Mouse (Mus musculus) liver, embryonic 15.5 days (tissue): ENCODE measurements around the gene Rfx7. TPM values are rescaled to one million over a fixed set of nuclear protein-coding genes. Genes with fewer than 3 reads are reported as not detected.
"Not testable (repeated sequence)": the region's sequence is repeated elsewhere in the genome, so short reads cannot be mapped to it uniquely, and the experiment has no call there.

Experiments
- ATAC-seq: fragments of 200-750 bp; cut with Nextera tagmentation; 2 replicates; pipeline ENCODE4 v1.8.0; 2017; ENCODE audit warnings: moderate number of reproducible peaks, mild to moderate bottlenecking, moderate library complexity; ENCODE audit not compliant: insufficient read depth
- H3K27ac ChIP-seq: fragments of 300-500 bp; sonication (generic); replicated peaks from 2 replicates; pipeline ENCODE4 v1.5.1; 2015; ENCODE audit warnings: mild to moderate bottlenecking, inconsistent platforms
- H3K27me3 ChIP-seq: fragments of 300-500 bp; sonication (generic); 2 replicates; pipeline ENCODE4 v1.6.1; 2015; ENCODE audit warnings: mild to moderate bottlenecking, inconsistent platforms
- H3K36me3 ChIP-seq: fragments of 300-500 bp; sonication (generic); replicated peaks from 2 replicates; pipeline ENCODE4 v1.6.1; 2015; ENCODE audit warnings: moderate library complexity, mild to moderate bottlenecking, inconsistent platforms
- H3K4me1 ChIP-seq: fragments of 300-500 bp; sonication (generic); replicated peaks from 2 replicates; pipeline ENCODE4 v1.6.1; 2015; ENCODE audit warnings: inconsistent platforms
- H3K4me2 ChIP-seq: fragments of 300-500 bp; sonication (generic); 2 replicates; pipeline ENCODE4 v1.6.1; 2015; ENCODE audit warnings: moderate library complexity, mild to moderate bottlenecking, inconsistent platforms
- H3K4me3 ChIP-seq: fragments of 300-500 bp; sonication (generic); replicated peaks from 2 replicates; pipeline ENCODE4 v1.5.1; 2015; ENCODE audit warnings: mild to moderate bottlenecking, inconsistent platforms
- H3K9ac ChIP-seq: fragments of 300-500 bp; sonication (generic); 2 replicates; pipeline ENCODE4 v1.6.1; 2015; ENCODE audit warnings: moderate library complexity, mild to moderate bottlenecking, inconsistent platforms
- H3K9me3 ChIP-seq: fragments of 300-500 bp; sonication (generic); replicated peaks from 2 replicates; pipeline ENCODE4 v1.6.1; 2016; ENCODE audit warnings: inconsistent platforms
- WGBS: fragments of 180-500 bp; shearing (Covaris S2); methylation state at CpG from one replicate; pipeline ENCODE4 v1.1.7; 2015; ENCODE audit warnings: mixed read lengths; ENCODE audit not compliant: insufficient replicate concordance; 5-methylcytosine and 5-hydroxymethylcytosine counted together
- microRNA-seq: library from miRNA; unstranded; fragments of <30 nt; microRNA quantifications from one replicate; pipeline ENCODE4, GENCODE M21; 2016
- polyA plus RNA-seq: library from polyadenylated mRNA; unstranded; fragments of >200 nt; fragmentation: Nextera tagmentation; extraction: Ambion mirVana; gene quantifications from 2 replicates; pipeline ENCODE4 v1.2.1, GENCODE M21; 2015

Rfx7 gene
- polyA plus RNA-seq, 1 experiment from 2014 or later, result 2.3 TPM

DNA sequence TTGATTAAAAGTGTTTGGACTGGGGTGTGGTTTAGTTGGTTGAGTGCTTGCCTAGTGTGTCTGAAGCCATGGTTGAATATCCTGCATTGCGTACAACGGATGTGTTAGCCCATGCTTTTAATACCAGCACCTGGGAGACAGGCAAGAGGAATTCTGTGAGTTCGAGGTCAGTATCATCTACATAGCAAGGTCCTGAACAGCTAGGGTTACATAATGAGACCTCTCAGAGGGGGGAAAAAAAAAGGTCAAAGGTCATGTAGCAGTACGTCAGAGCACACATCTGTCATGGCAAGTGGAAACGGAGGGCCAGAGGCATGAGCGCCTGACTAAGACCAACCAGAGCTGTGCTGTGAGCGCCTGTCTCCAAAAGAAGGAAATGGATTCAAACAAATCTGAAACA lies 133.5 kb downstream of the Rfx7 start:
- Histone ChIP-seq H3K4me3 (no peak overlapping the region), H3K4me2 (peak overlapping the region; percentile 93), H3K4me1 (peaks cover 62% of the 10 kb centered on the region), H3K27ac (no peak overlapping the region), H3K36me3 (peaks cover 56% of the 10 kb centered on the region), H3K9me3 (no peaks in the 10 kb centered on the region), H3K9ac (no peak overlapping the region), H3K27me3 (no peaks in the 10 kb centered on the region)
- ATAC-seq, result no peak
- 66% methylated on average over 7 of the region's 7 CpGs for WGBS

DNA sequence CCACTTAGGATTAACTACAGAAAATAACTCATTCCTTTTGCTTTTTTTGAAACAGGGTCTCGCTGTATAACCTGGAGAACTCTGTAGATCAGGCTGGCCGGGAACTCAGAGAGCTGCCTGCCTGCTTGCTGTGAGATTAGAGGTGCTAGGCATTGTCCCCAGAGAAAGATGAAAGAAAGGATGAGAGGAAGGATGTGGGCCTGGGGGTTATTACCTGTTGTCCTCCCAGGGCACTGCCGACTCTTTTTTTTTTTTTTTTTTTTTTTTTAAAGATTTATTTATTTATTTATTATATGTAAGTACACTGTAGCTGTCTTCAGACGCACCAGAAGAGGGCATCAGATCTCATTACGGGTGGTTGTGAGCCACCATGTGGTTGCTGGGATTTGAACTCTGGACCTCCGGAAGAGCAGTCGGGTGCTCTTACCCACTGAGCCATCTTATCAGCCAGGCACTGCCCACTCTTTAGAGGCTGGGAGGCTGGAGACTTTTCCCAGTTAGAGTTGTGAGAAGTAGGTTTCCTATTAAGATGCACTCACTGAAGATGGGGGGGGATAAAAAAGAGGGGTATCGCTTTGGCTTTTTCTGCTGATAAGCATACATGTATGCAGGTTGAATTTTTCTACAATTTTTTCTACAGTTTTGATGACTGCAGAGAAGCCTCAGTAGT lies 134.4 kb downstream of the Rfx7 start:
- not testable (repeated sequence) for H3K4me2 ChIP-seq, H3K27ac ChIP-seq
- H3K4me1 ChIP-seq, result peaks cover 55% of the 10 kb centered on the region

DNA sequence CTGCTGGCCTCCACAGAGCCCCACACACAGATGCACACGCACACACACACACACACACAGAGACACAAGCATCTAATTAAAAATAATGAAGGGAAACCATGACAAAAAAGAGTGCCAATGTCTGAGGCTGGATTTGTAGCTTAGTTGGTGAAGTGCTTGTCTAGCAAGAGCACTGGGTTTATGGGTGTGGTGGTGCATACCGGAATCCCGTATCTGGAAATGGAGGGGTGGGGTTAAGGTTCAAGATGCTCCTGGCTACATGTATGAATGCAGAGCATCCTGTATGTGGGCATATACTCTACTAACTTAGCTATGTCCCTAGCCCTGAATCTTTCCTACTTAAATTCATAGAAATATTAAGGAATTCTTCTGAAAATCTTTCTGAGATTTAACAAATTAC lies 135.1 kb downstream of the Rfx7 start:
- ATAC-seq, result no peak
- H3K36me3 ChIP-seq, result peaks cover 67% of the 10 kb centered on the region
- H3K27ac ChIP-seq, result no peak overlapping the region
- no peak overlapping the region for H3K4me2 ChIP-seq
- WGBS, result 62% methylated on average over 3 of the region's 3 CpGs
- H3K9ac ChIP-seq, result no peak overlapping the region
- peaks cover 50% of the 10 kb centered on the region for H3K4me1 ChIP-seq
- H3K4me3 ChIP-seq, result no peak overlapping the region
- no peaks in the 10 kb centered on the region for H3K9me3 ChIP-seq
- H3K27me3 ChIP-seq, result no peaks in the 10 kb centered on the region

More for the DNA sequence above, 134.4 kb downstream of the Rfx7 start:
- not testable (repeated sequence) for H3K27me3 ChIP-seq, H3K4me3 ChIP-seq, H3K9me3 ChIP-seq, H3K9ac ChIP-seq, ATAC-seq
- H3K36me3 ChIP-seq, result peaks cover 62% of the 10 kb centered on the region
- WGBS, result 55% methylated on average over 7 of the region's 8 CpGs

DNA sequence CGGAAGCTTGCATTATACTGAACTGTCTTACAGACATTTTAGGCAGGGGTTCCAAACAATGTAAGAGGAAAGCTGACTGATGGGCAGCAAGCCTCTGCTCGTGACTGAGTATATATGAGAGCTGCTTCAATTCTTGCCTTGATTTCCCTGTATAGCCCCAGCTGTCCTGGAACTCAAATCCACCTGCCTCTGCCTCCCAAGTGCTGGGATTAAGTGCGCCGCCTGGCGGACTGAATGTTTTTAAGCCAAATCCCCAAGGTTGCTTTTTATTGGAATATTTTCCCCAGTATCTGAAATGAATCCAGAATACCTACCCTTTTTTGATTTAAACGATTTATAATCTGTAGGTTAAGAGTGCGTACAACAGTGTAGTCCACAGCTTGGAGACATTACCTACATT lies 137.3 kb downstream of the Rfx7 start:
- H3K36me3 ChIP-seq, result peaks cover 81% of the 10 kb centered on the region
- no peak overlapping the region for H3K4me3 ChIP-seq
- ATAC-seq, result no peak
- H3K9me3 ChIP-seq, result no peaks in the 10 kb centered on the region
- no peak overlapping the region for H3K9ac ChIP-seq
- H3K4me1 ChIP-seq, result peaks cover 37% of the 10 kb centered on the region
- no peaks in the 10 kb centered on the region for H3K27me3 ChIP-seq
- no peak overlapping the region for H3K4me2 ChIP-seq
- H3K27ac ChIP-seq, result no peak overlapping the region
- 82% methylated on average over 7 of the region's 7 CpGs for WGBS

DNA sequence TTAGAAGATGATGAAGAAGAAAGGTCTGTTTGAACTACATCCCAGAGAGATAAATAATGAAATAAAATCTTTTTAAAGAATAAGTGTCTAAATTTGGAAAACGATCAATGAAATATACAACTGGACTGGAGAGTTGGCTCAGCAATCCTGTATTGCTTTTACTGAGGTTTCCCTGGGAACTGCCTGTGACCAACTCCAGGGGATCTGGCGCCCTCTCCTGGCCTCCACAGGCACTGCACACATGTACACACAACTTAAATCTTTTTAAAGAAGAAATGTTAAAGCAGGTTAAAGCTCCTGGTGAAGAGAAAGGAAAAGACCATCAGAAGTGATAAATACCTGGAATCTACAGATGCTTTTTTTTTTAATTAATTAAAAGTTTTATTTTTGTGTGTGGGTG lies 140.3 kb downstream of the Rfx7 start:
- Histone ChIP-seq H3K4me3 (no peak overlapping the region), H3K4me2 (no peak overlapping the region), H3K36me3 (peaks cover 79% of the 10 kb centered on the region), H3K9ac (no peak overlapping the region), H3K4me1 (peaks cover 9% of the 10 kb centered on the region; the same call in 1 of the 2 replicates), H3K9me3 (no peaks in the 10 kb centered on the region), H3K27ac (no peak overlapping the region), H3K27me3 (no peaks in the 10 kb centered on the region)
- WGBS, result 26% methylated on average over 2 of the region's 2 CpGs
- no peak for ATAC-seq

Small RNA genes within 50 kb of the gene (microRNA-seq; reads per million reads assigned to microRNA genes)
- gene Gm28010, result not detected

Other genes with a start within 250 kb of the Rfx7 start
- gene Mns1, start 94.2 kb upstream of the Rfx7 start, polyA plus RNA-seq, result 78.9 and 85.1 TPM in 2 replicates
- 3.8 and 4.2 TPM in 2 replicates for gene Tex9, start 40.0 kb upstream of the Rfx7 start, polyA plus RNA-seq
- gene Nedd4, start 130.1 kb downstream of the Rfx7 start, polyA plus RNA-seq, result 90.0 and 90.8 TPM in 2 replicates